Mouse (Mus musculus): Measurements from ENCODE around the gene Sdhaf1. TPM values are rescaled to one million over a fixed set of nuclear protein-coding genes. Genes with fewer than 3 reads are reported as not detected.

The Sdhaf1 gene
- polyA plus RNA-seq, 1 experiment = 13.4 TPM

- Histone ChIP-seq H3K27me3 (ENCODE audit: control insufficient read depth, insufficient read depth, low read length) (no peaks in the 10 kb centered on the region), H3K27ac (ENCODE audit: insufficient read depth, low read length) (no peak overlapping the region), H3K36me3 (ENCODE audit: control insufficient read depth, insufficient read depth, low read length) (no peaks in the 10 kb centered on the region), H3K4me3 (ENCODE audit: extremely low read depth, insufficient read depth, insufficient read length) (no peak overlapping the region), H3K4me1 (ENCODE audit: control insufficient read depth, insufficient read depth, insufficient read length) (no peaks in the 10 kb centered on the region)
- DNase-seq (ENCODE audit: low read depth in 1 of 2, low spot score in 2 of 2) = no peak
- WGBS = 85% methylated on average over 15 of the region's 15 CpGs
- TF ChIP-seq CTCF (IDR thresholded peaks at IDR 0.05; ENCODE audit: extremely low read depth, insufficient read depth, insufficient read length, insufficient replicate concordance) = no peak
- TF ChIP-seq POLR2A (IDR thresholded peaks at IDR 0.05; ENCODE audit: low read depth, low read length) = no peak
Observed at GRCm38 (mm10) chr7:30296816-30297215, 26.9 kb downstream of the Sdhaf1 start.

GRCm38 (mm10) chr7:30295103-30295502 is 28.6 kb downstream of the Sdhaf1 start:
- H3K4me1 ChIP-seq (ENCODE audit: control insufficient read depth, insufficient read depth, insufficient read length) = no peaks in the 10 kb centered on the region
- TF ChIP-seq POLR2A (IDR thresholded peaks at IDR 0.05; ENCODE audit: low read depth, low read length) (no peak), CTCF (IDR thresholded peaks at IDR 0.05; ENCODE audit: extremely low read depth, insufficient read depth, insufficient read length, insufficient replicate concordance) (no peak)
- DNase-seq (ENCODE audit: low read depth in 1 of 2, low spot score in 2 of 2) = no peak
- H3K27ac ChIP-seq (ENCODE audit: insufficient read depth, low read length) = no peak overlapping the region
- no peak overlapping the region for H3K4me3 ChIP-seq (ENCODE audit: extremely low read depth, insufficient read depth, insufficient read length)
- H3K36me3 ChIP-seq (ENCODE audit: control insufficient read depth, insufficient read depth, low read length) = no peaks in the 10 kb centered on the region
- no peaks in the 10 kb centered on the region for H3K27me3 ChIP-seq (ENCODE audit: control insufficient read depth, insufficient read depth, low read length)
- WGBS = 71% methylated on average over 10 of the region's 10 CpGs

- Histone ChIP-seq H3K4me1 (ENCODE audit: control insufficient read depth, insufficient read depth, insufficient read length) (no peaks in the 10 kb centered on the region), H3K36me3 (ENCODE audit: control insufficient read depth, insufficient read depth, low read length) (no peaks in the 10 kb centered on the region), H3K27me3 (ENCODE audit: control insufficient read depth, insufficient read depth, low read length) (no peaks in the 10 kb centered on the region), H3K4me3 (ENCODE audit: extremely low read depth, insufficient read depth, insufficient read length) (no peak overlapping the region), H3K27ac (ENCODE audit: insufficient read depth, low read length) (no peak overlapping the region)
- WGBS = 84% methylated on average over 5 of the region's 5 CpGs
- TF ChIP-seq CTCF (IDR thresholded peaks at IDR 0.05; ENCODE audit: extremely low read depth, insufficient read depth, insufficient read length, insufficient replicate concordance) (no peak), POLR2A (IDR thresholded peaks at IDR 0.05; ENCODE audit: low read depth, low read length) (no peak)
- DNase-seq (ENCODE audit: low read depth in 1 of 2, low spot score in 2 of 2) = no peak
Observed at GRCm38 (mm10) chr7:30294296-30294695, 29.4 kb downstream of the Sdhaf1 start.

- no peak for TF ChIP-seq CTCF (IDR thresholded peaks at IDR 0.05; ENCODE audit: extremely low read depth, insufficient read depth, insufficient read length, insufficient replicate concordance)
- TF ChIP-seq POLR2A (IDR thresholded peaks at IDR 0.05; ENCODE audit: low read depth, low read length) = no peak
- Histone ChIP-seq H3K27me3 (ENCODE audit: control insufficient read depth, insufficient read depth, low read length) (no peaks in the 10 kb centered on the region), H3K4me3 (ENCODE audit: extremely low read depth, insufficient read depth, insufficient read length) (no peak overlapping the region), H3K27ac (ENCODE audit: insufficient read depth, low read length) (no peak overlapping the region), H3K4me1 (ENCODE audit: control insufficient read depth, insufficient read depth, insufficient read length) (no peaks in the 10 kb centered on the region), H3K36me3 (ENCODE audit: control insufficient read depth, insufficient read depth, low read length) (no peaks in the 10 kb centered on the region)
- 90% methylated on average over 13 of the region's 13 CpGs for WGBS
- DNase-seq (ENCODE audit: low read depth in 1 of 2, low spot score in 2 of 2) = no peak
Observed at GRCm38 (mm10) chr7:30293795-30294194, 29.9 kb downstream of the Sdhaf1 start.

- WGBS = 14% methylated on average over 35 of the region's 35 CpGs
- Histone ChIP-seq H3K4me1 (ENCODE audit: control insufficient read depth, insufficient read depth, insufficient read length) (no peaks in the 10 kb centered on the region), H3K36me3 (ENCODE audit: control insufficient read depth, insufficient read depth, low read length) (no peaks in the 10 kb centered on the region), H3K27me3 (ENCODE audit: control insufficient read depth, insufficient read depth, low read length) (no peaks in the 10 kb centered on the region), H3K27ac (ENCODE audit: insufficient read depth, low read length) (no peak within 1 kb of the TSS; the same call in 1 of the 2 replicates), H3K4me3 (ENCODE audit: extremely low read depth, insufficient read depth, insufficient read length) (peak within 1 kb of the TSS; percentile 42; the same call in 1 of the 2 replicates)
- no peak for TF ChIP-seq POLR2A (IDR thresholded peaks at IDR 0.05; ENCODE audit: low read depth, low read length)
- no peak for TF ChIP-seq CTCF (IDR thresholded peaks at IDR 0.05; ENCODE audit: extremely low read depth, insufficient read depth, insufficient read length, insufficient replicate concordance)
- no peak for DNase-seq (ENCODE audit: low read depth in 1 of 2, low spot score in 2 of 2)
Observed at GRCm38 (mm10) chr7:30291215-30292131, 32.2 kb downstream of the Sdhaf1 start, which contains the start of gene Clip3. TSS of gene Clip3 (plus strand) at chr7:30291728.

GRCm38 (mm10) chr7:30289714-30290399 is 33.8 kb downstream of the Sdhaf1 start:
- 84% methylated on average over 10 of the region's 10 CpGs for WGBS
- Histone ChIP-seq H3K27ac (ENCODE audit: insufficient read depth, low read length) (no peak overlapping the region), H3K27me3 (ENCODE audit: control insufficient read depth, insufficient read depth, low read length) (no peaks in the 10 kb centered on the region), H3K4me3 (ENCODE audit: extremely low read depth, insufficient read depth, insufficient read length) (no peak overlapping the region), H3K4me1 (ENCODE audit: control insufficient read depth, insufficient read depth, insufficient read length) (no peaks in the 10 kb centered on the region), H3K36me3 (ENCODE audit: control insufficient read depth, insufficient read depth, low read length) (no peaks in the 10 kb centered on the region)
- TF ChIP-seq POLR2A (IDR thresholded peaks at IDR 0.05; ENCODE audit: low read depth, low read length) (no peak), CTCF (IDR thresholded peaks at IDR 0.05; ENCODE audit: extremely low read depth, insufficient read depth, insufficient read length, insufficient replicate concordance) (no peak)
- DNase-seq (ENCODE audit: low read depth in 1 of 2, low spot score in 2 of 2) = no peak
